Mouse (Mus musculus): ENCODE measurements around the gene B9d2. TPM values are rescaled to one million over a fixed set of nuclear protein-coding genes. Genes with fewer than 3 reads are reported as not detected.

The B9d2 gene
- polyA plus RNA-seq, 1 experiment: 40.7 TPM

GRCm38 (mm10) chr7:25725886-25726285 is 45.3 kb downstream of the B9d2 start:
- Histone ChIP-seq H3K4me3 (no peak overlapping the region), H3ac (ENCODE audit: control insufficient read depth, insufficient read length) (no peak overlapping the region), H3K27me3 (ENCODE audit: control insufficient read depth, insufficient read depth, insufficient read length) (no peaks in the 10 kb centered on the region), H3K79me2 (ENCODE audit: control insufficient read depth, insufficient read depth) (no peaks in the 10 kb centered on the region), H3K36me3 (ENCODE audit: control insufficient read depth, insufficient read depth) (peaks cover 68% of the 10 kb centered on the region), H3K4me2 (ENCODE audit: low read depth) (no peak overlapping the region)
- TF ChIP-seq TCF3 (IDR thresholded peaks at IDR 0.05; ENCODE audit: insufficient read length, low read depth): no peak
- no peak for TF ChIP-seq TCF12 (IDR thresholded peaks at IDR 0.05; ENCODE audit: insufficient read depth, poor library complexity, severe bottlenecking)
- no peak for TF ChIP-seq REST (IDR thresholded peaks at IDR 0.05; ENCODE audit: insufficient read depth, insufficient read length)
- no peak for TF ChIP-seq CEBPB (IDR thresholded peaks at IDR 0.05; ENCODE audit: insufficient read depth, poor library complexity, severe bottlenecking)

DNA sequence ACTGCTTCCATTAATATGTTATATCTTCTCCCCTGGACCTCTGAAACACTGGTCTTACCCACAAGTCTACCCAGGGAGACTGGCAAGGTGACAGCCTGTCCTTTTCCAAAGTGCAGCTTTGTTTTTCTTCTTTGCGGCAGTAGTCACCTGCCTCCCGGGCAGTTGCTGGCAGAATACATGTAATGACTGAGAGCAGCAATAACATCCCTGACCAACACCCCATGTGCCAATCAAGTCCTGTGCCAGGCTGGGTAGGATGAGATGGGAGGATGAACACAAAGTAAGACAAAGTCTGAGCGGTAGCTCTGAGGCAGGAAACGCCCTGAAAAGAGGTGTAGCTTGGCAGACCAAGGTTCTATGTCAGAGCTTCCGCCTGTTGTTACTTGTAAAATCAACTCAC is 47.2 kb downstream of the B9d2 start:
- no peak for TF ChIP-seq REST (IDR thresholded peaks at IDR 0.05; ENCODE audit: insufficient read depth, insufficient read length)
- no peak for TF ChIP-seq MYOG (IDR thresholded peaks at IDR 0.05; ENCODE audit: control insufficient read depth in 1 of 3, insufficient read depth in 1 of 3, insufficient read length in 2 of 3, low read depth in 2 of 3)
- no peak for TF ChIP-seq POLR2AphosphoS2 (IDR thresholded peaks at IDR 0.05; ENCODE audit: insufficient read length, low read depth)
- TF ChIP-seq E2F4 (IDR thresholded peaks at IDR 0.05; ENCODE audit: insufficient read depth): no peak
- TF ChIP-seq SRF (IDR thresholded peaks at IDR 0.05; ENCODE audit: control insufficient read depth, insufficient read length, low read depth): no peak
- no peak for TF ChIP-seq MAX (IDR thresholded peaks at IDR 0.05; ENCODE audit: low read depth)
- no peak for TF ChIP-seq TCF3 (IDR thresholded peaks at IDR 0.05; ENCODE audit: insufficient read length, low read depth)
- TF ChIP-seq TCF12 (IDR thresholded peaks at IDR 0.05; ENCODE audit: insufficient read depth, poor library complexity, severe bottlenecking): no peak
- no peak for TF ChIP-seq POLR2A (IDR thresholded peaks at IDR 0.05; ENCODE audit: insufficient read length, low read depth)
- no peak for TF ChIP-seq CEBPB (IDR thresholded peaks at IDR 0.05; ENCODE audit: insufficient read depth, poor library complexity, severe bottlenecking)
- TF ChIP-seq USF1 (IDR thresholded peaks at IDR 0.05; ENCODE audit: low read depth): no peak
- TF ChIP-seq MYOD1 (IDR thresholded peaks at IDR 0.05; ENCODE audit: control insufficient read depth in 1 of 3, insufficient read length in 2 of 3, low read depth in 2 of 3): no peak
- no peaks in the 10 kb centered on the region for H3K79me2 ChIP-seq (ENCODE audit: control insufficient read depth, insufficient read depth)

DNA sequence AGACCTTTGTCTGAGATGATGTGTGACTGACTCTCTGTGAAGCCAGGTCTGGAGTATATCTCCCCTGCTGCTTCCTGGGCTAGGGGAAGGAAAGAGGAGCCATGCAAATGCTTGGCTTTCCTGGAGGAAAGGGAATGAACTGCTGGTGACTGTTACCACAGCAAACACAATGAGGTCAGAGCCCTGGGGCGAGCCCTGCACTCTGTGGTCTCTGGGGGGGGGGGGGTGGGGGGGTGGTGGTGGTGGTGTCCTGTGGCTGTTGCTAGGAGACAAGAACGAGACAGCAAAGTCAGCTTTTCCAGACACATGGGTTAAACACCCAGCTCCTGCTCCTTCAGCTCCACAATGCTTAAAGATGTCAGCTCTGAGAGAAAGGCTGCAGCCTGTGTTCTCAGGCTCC is 48.8 kb downstream of the B9d2 start:
- Histone ChIP-seq H3K27me3 (ENCODE audit: control insufficient read depth, insufficient read depth, insufficient read length) (no peaks in the 10 kb centered on the region), H3K36me3 (ENCODE audit: control insufficient read depth, insufficient read depth) (peaks cover 77% of the 10 kb centered on the region), H3ac (ENCODE audit: control insufficient read depth, insufficient read length) (no peak overlapping the region), H3K79me2 (ENCODE audit: control insufficient read depth, insufficient read depth) (no peaks in the 10 kb centered on the region), H3K4me2 (ENCODE audit: low read depth) (no peak overlapping the region), H3K4me3 (no peak overlapping the region)
- no peak for TF ChIP-seq CEBPB (IDR thresholded peaks at IDR 0.05; ENCODE audit: insufficient read depth, poor library complexity, severe bottlenecking)
- no peak for TF ChIP-seq POLR2A (IDR thresholded peaks at IDR 0.05; ENCODE audit: insufficient read length, low read depth)
- no peak for TF ChIP-seq USF1 (IDR thresholded peaks at IDR 0.05; ENCODE audit: low read depth)
- no peak for TF ChIP-seq TCF3 (IDR thresholded peaks at IDR 0.05; ENCODE audit: insufficient read length, low read depth)
- TF ChIP-seq E2F4 (IDR thresholded peaks at IDR 0.05; ENCODE audit: insufficient read depth): no peak
- TF ChIP-seq TCF12 (IDR thresholded peaks at IDR 0.05; ENCODE audit: insufficient read depth, poor library complexity, severe bottlenecking): no peak
- no peak for TF ChIP-seq SRF (IDR thresholded peaks at IDR 0.05; ENCODE audit: control insufficient read depth, insufficient read length, low read depth)
- no peak for TF ChIP-seq MYOD1 (IDR thresholded peaks at IDR 0.05; ENCODE audit: control insufficient read depth in 1 of 3, insufficient read length in 2 of 3, low read depth in 2 of 3)
- TF ChIP-seq POLR2AphosphoS2 (IDR thresholded peaks at IDR 0.05; ENCODE audit: insufficient read length, low read depth): no peak
- no peak for TF ChIP-seq MYOG (IDR thresholded peaks at IDR 0.05; ENCODE audit: control insufficient read depth in 1 of 3, insufficient read depth in 1 of 3, insufficient read length in 2 of 3, low read depth in 2 of 3)
- no peak for TF ChIP-seq REST (IDR thresholded peaks at IDR 0.05; ENCODE audit: insufficient read depth, insufficient read length)
- no peak for TF ChIP-seq MAX (IDR thresholded peaks at IDR 0.05; ENCODE audit: low read depth)

More for the DNA sequence above, 47.2 kb downstream of the B9d2 start:
- no peaks in the 10 kb centered on the region for H3K27me3 ChIP-seq (ENCODE audit: control insufficient read depth, insufficient read depth, insufficient read length)
- no peak overlapping the region for H3ac ChIP-seq (ENCODE audit: control insufficient read depth, insufficient read length)
- no peak overlapping the region for H3K4me3 ChIP-seq
- no peak overlapping the region for H3K4me2 ChIP-seq (ENCODE audit: low read depth)
- peaks cover 82% of the 10 kb centered on the region for H3K36me3 ChIP-seq (ENCODE audit: control insufficient read depth, insufficient read depth)

- H3K79me2 ChIP-seq (ENCODE audit: control insufficient read depth, insufficient read depth): no peaks in the 10 kb centered on the region
- TF ChIP-seq MAX (IDR thresholded peaks at IDR 0.05; ENCODE audit: low read depth): no peak
- TF ChIP-seq USF1 (IDR thresholded peaks at IDR 0.05; ENCODE audit: low read depth): no peak
- TF ChIP-seq SRF (IDR thresholded peaks at IDR 0.05; ENCODE audit: control insufficient read depth, insufficient read length, low read depth): no peak
- H3ac ChIP-seq (ENCODE audit: control insufficient read depth, insufficient read length): no peak overlapping the region
- H3K4me3 ChIP-seq: no peak overlapping the region
- H3K27me3 ChIP-seq (ENCODE audit: control insufficient read depth, insufficient read depth, insufficient read length): no peaks in the 10 kb centered on the region
- peaks cover 80% of the 10 kb centered on the region for H3K36me3 ChIP-seq (ENCODE audit: control insufficient read depth, insufficient read depth)
- H3K4me2 ChIP-seq (ENCODE audit: low read depth): no peak overlapping the region
Measured at GRCm38 (mm10) chr7:25729862-25730261, 49.3 kb downstream of the B9d2 start.

- no peak for TF ChIP-seq TCF12 (IDR thresholded peaks at IDR 0.05; ENCODE audit: insufficient read depth, poor library complexity, severe bottlenecking)
- TF ChIP-seq MYOD1 (IDR thresholded peaks at IDR 0.05; ENCODE audit: control insufficient read depth in 1 of 3, insufficient read length in 2 of 3, low read depth in 2 of 3): no peak
- no peak for TF ChIP-seq REST (IDR thresholded peaks at IDR 0.05; ENCODE audit: insufficient read depth, insufficient read length)
- Histone ChIP-seq H3K4me2 (ENCODE audit: low read depth) (no peak overlapping the region), H3K27me3 (ENCODE audit: control insufficient read depth, insufficient read depth, insufficient read length) (no peaks in the 10 kb centered on the region), H3ac (ENCODE audit: control insufficient read depth, insufficient read length) (no peak overlapping the region), H3K79me2 (ENCODE audit: control insufficient read depth, insufficient read depth) (no peaks in the 10 kb centered on the region), H3K4me3 (no peak overlapping the region), H3K36me3 (ENCODE audit: control insufficient read depth, insufficient read depth) (peaks cover 84% of the 10 kb centered on the region)
Measured at GRCm38 (mm10) chr7:25731294-25732055, 50.9 kb downstream of the B9d2 start.
